Mouse (Mus musculus) urinary bladder, adult 18-20 months (tissue): ENCODE measurements around the gene Ick.
A peak's percentile ranks its signal among the peaks of the same experiment; 100 is the strongest.
"Not testable (repeated sequence)": the region's sequence is repeated elsewhere in the genome, so short reads cannot be mapped to it uniquely, and the experiment has no call there.

ENCODE experiments used
- DNase-seq, 2 experiments: peaks; one replicate each; pipeline ENCODE4 v3.0.0; 2022; ENCODE audit warnings: low spot score in 2 of 2, mixed read lengths in 2 of 2

Ick gene

GRCm38 (mm10) chr9:78108796-78109239, at the start of gene Ick, which contains the start of gene Fbxo9:
Gene Ick, plus strand, starts transcription at chr9:78109192.
Gene Fbxo9, minus strand, starts transcription at chr9:78109065.
- peak; percentile 65 to 86 for DNase-seq

DNA sequence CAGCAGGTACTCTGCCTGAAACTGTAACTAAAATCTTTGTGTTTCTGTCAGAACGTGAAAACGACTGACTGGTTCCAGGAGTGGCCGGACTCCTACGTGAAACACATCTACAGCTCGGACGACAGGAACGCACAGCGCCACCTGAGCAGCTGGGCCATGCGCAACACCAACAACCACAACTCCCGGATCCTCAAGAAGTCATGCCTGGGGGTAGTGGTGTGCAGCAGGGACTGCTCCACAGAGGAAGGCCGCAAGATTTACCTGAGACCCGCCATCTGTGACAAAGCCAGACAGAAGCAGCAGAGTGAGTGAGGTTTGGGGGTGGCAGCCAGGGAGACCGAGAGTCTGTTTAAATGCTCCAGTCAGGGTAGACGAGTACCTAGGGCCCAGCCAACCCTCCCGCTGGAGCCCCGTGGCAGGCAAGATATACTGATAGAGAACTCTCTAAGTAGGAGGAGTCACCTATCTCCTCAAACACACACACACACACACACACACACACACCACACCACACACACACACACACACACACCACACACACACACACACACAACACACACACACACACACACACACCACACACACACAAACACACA, 49.4 kb upstream of the Ick start:
- no peak for DNase-seq

DNA sequence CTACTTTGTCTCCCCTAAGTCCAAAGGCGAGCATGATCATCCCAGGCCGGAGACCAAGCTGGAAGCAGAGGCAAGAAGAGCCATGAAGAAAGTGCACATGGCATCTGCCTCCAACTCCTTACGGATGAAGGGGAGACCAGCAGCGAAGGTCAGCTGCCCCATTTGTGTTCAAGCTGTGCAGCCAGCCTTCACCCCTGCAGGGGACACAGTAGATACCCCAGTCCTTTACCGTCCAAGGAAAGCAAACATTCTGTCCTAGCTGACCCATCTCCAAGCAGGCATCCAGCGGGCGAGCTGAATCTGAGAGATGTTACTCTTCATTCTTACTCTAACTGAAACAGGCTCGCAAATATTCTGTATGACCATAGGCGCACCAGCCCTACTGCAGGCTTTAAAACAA, 46.6 kb upstream of the Ick start:
- no peak for DNase-seq

DNA sequence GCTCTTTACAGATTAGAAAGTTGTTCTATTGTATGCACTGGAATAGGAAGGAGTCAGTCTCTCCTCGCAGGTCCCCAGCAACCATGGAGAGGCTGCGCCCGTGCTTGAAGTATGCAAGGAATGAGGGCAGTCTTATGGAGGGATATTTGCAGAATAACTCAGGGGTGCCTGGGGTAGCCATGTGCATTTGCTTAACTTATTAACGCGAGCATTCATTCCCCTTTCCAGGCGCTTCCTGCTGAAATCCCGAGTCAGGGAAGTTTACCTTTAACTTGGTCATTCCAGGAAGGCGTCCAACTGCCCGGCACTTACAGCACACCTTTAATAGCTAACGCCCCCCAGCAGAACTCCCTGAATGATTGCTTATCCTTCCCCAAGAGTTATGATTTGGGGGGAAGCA, 44.9 kb upstream of the Ick start:
- DNase-seq = no peak

GRCm38 (mm10) chr9:78070496-78070895, 38.5 kb upstream of the Ick start:
- no peak for DNase-seq

- DNase-seq = no peak
These were observed 37.4 kb upstream of the Ick start for GRCm38 (mm10) chr9:78071626-78072025.

DNA sequence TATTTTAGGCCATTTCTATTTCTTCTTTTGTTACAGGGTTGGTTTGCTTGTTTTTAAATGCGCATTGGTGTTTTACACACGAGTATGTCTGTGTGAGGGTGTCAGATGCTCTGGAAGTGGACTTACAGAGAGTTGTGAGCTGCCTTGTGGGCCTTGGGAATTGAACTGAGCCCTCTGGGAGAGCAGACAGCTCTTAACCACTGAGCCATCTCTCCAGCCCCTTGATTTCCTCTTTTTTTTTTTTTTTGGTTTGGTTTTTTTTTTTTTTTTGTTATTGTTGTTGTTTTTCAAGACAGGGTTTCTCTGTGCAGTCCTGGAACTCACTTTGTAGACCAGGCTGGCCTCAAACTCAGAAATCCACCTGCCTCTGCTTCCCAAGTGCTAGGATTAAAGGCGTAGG, 35.7 kb upstream of the Ick start:
- DNase-seq = not testable (repeated sequence)

GRCm38 (mm10) chr9:78073713-78074340, 35.2 kb upstream of the Ick start:
- DNase-seq = no peak

GRCm38 (mm10) chr9:78075256-78075655, 33.7 kb upstream of the Ick start:
- no peak for DNase-seq

- no peak for DNase-seq
These were observed 30.8 kb upstream of the Ick start for GRCm38 (mm10) chr9:78078240-78078639.

DNA sequence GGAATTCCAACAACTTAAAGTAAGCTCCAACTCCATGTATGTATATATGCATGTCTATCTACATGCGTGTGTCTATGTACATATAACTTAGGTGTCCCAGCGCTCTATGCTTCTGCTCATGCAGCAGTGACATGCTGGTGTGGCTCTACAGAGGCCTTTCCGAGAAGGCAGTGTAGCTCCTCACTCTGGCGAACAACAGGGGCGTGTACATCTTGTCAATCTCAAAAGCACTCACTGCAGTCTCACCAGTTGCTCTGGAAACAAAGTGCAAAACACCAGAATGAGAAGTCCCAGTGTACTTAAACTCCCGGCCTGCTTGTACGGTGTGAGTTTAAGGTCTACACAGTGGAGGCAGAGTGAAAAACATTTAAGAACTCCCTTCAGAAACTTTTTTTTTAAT, 27.2 kb upstream of the Ick start:
- DNase-seq = no peak

DNA sequence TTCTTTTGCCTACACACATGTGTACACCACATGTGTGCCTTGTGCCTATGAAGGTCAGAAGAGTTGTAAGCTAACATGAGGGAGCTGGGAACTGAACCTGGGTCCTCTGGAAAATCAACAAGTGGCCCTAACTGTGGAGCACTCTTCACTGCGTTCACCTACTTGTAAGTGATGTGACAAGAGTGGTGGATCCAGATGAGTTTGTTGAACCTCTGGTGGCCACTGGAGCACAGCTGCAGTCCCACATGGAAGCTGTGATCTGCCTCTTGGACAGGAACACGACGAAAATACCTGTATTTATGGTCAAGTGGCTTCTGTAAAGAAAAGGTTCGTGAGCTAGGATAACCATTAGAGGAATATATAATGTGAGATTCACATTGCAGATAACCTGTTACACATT, 24.7 kb upstream of the Ick start:
- DNase-seq = no peak

DNA sequence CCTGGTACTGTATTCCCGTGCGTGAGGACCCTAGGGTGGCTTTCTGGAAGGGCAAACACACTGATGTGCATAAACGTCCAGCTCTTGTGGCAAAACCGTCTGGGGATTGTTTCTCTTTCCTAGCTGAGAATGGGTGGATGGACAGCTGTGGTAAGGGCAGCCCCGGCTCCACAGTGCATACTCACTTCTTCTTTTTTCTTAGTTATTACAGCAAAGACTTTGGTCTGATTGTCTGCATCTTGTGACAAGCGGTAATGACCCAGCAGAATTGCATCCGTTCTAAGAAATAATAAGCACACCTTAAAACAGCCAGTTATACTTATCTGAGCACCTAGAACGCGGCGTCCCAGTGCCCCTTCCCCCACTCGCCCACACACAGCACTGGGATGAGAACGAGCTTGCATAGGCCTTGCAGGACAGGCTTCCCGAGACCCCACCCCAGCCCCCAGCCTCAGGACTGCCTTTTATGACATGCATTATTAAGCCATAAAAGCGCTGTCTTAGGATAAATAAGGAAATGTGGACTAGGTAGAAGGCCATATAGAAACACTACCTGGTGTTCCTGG, 23.2 kb upstream of the Ick start:
- DNase-seq = no peak

- DNase-seq = no peak
These were observed 21.2 kb upstream of the Ick start for GRCm38 (mm10) chr9:78087751-78088150.

GRCm38 (mm10) chr9:78088521-78088920, 20.5 kb upstream of the Ick start:
- no peak for DNase-seq

GRCm38 (mm10) chr9:78088971-78089370, 20.0 kb upstream of the Ick start:
- no peak for DNase-seq

DNA sequence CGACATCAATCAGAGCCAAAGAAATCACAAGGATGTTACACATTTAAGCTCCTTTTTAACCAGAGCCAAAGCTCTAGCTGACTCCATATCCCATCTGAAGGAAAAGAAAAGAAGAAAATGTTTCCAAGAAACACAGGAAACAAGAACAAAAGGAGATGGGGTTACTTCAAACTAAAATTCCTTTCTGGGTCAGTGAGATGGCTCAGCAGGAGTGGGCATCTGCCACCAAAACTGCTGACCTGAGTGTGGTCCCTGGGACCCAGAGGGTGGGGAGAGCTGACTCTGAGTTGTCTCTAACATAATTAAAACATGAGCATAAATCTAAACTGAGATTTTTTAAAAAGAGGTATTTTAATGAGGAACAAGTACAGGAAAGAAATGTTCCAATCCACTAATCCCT, 19.1 kb upstream of the Ick start:
- DNase-seq = no peak

GRCm38 (mm10) chr9:78090596-78090995, 18.4 kb upstream of the Ick start:
- DNase-seq = no peak

GRCm38 (mm10) chr9:78095686-78096085, 13.3 kb upstream of the Ick start:
- no peak for DNase-seq

- DNase-seq = no peak
These were observed 12.6 kb upstream of the Ick start for GRCm38 (mm10) chr9:78096376-78096775.

- no peak for DNase-seq
These were observed 8.0 kb upstream of the Ick start for GRCm38 (mm10) chr9:78100956-78101355.

- no peak for DNase-seq
These were observed 7.6 kb upstream of the Ick start for GRCm38 (mm10) chr9:78101431-78101830.

GRCm38 (mm10) chr9:78103965-78104560, 4.9 kb upstream of the Ick start:
- no peak for DNase-seq
